Mouse (Mus musculus): ENCODE results near the gene Ccni. TPM values are rescaled to one million over a fixed set of nuclear protein-coding genes. Genes with fewer than 3 reads are reported as not detected.

Ccni gene
- total and polyA plus RNA-seq, 2 experiments from 2014 or later, result 116 to 269 TPM

GRCm38 (mm10) chr5:93180252-93180651, 26.0 kb downstream of the Ccni start:
- no peak overlapping the region for H3K27ac ChIP-seq
- no peaks in the 10 kb centered on the region for H3K27me3 ChIP-seq (ENCODE audit: insufficient read depth, low read length)
- no peak overlapping the region for H3K4me2 ChIP-seq (ENCODE audit: low read depth, low read length)
- H3K9me3 ChIP-seq (ENCODE audit: low read length), result no peaks in the 10 kb centered on the region
- peaks cover 22% of the 10 kb centered on the region; the same call in 1 of the 2 replicates for H3K36me3 ChIP-seq (ENCODE audit: insufficient read depth, low read length)
- TF ChIP-seq CTCF (IDR thresholded peaks at IDR 0.05; ENCODE audit: low read depth), result peak; percentile 66
- no peak overlapping the region for H3K9ac ChIP-seq (replicated peaks; ENCODE audit: low read length)
- ATAC-seq (peak; percentile 50), DNase-seq (ENCODE audit: low spot score) (peak; percentile 36)
- 71% methylated on average over 2 of the region's 2 CpGs for WGBS
- no peak overlapping the region for H3K4me3 ChIP-seq (ENCODE audit: low read length)
- H3K4me1 ChIP-seq (ENCODE audit: insufficient read depth, low read length), result no peaks in the 10 kb centered on the region

GRCm38 (mm10) chr5:93178616-93179015, 27.7 kb downstream of the Ccni start:
- Histone ChIP-seq H3K9ac (replicated peaks; ENCODE audit: low read length) (no peak overlapping the region), H3K27ac (no peak overlapping the region), H3K4me1 (ENCODE audit: insufficient read depth, low read length) (no peaks in the 10 kb centered on the region), H3K9me3 (ENCODE audit: low read length) (no peaks in the 10 kb centered on the region), H3K4me2 (ENCODE audit: low read depth, low read length) (no peak overlapping the region), H3K4me3 (ENCODE audit: low read length) (no peak overlapping the region), H3K36me3 (ENCODE audit: insufficient read depth, low read length) (peaks cover 14% of the 10 kb centered on the region; the same call in 1 of the 2 replicates), H3K27me3 (ENCODE audit: insufficient read depth, low read length) (no peaks in the 10 kb centered on the region)
- TF ChIP-seq CTCF (IDR thresholded peaks at IDR 0.05; ENCODE audit: low read depth), result no peak
- DNase-seq (ENCODE audit: low spot score) (no peak), ATAC-seq (no peak)
- WGBS, result 86% methylated on average over 6 of the region's 6 CpGs

GRCm38 (mm10) chr5:93174675-93175074, 31.6 kb downstream of the Ccni start:
- 91% methylated on average over 6 of the region's 6 CpGs for WGBS
- Histone ChIP-seq H3K9me3 (ENCODE audit: low read length) (no peaks in the 10 kb centered on the region), H3K4me3 (ENCODE audit: low read length) (no peak overlapping the region), H3K27me3 (ENCODE audit: insufficient read depth, low read length) (no peaks in the 10 kb centered on the region), H3K4me2 (ENCODE audit: low read depth, low read length) (no peak overlapping the region), H3K4me1 (ENCODE audit: insufficient read depth, low read length) (no peaks in the 10 kb centered on the region), H3K27ac (no peak overlapping the region), H3K36me3 (ENCODE audit: insufficient read depth, low read length) (peaks cover 25% of the 10 kb centered on the region; the same call in 1 of the 2 replicates), H3K9ac (replicated peaks; ENCODE audit: low read length) (no peak overlapping the region)
- ATAC-seq (no peak), DNase-seq (ENCODE audit: low spot score) (no peak)
- TF ChIP-seq CTCF (IDR thresholded peaks at IDR 0.05; ENCODE audit: low read depth), result no peak

DNA sequence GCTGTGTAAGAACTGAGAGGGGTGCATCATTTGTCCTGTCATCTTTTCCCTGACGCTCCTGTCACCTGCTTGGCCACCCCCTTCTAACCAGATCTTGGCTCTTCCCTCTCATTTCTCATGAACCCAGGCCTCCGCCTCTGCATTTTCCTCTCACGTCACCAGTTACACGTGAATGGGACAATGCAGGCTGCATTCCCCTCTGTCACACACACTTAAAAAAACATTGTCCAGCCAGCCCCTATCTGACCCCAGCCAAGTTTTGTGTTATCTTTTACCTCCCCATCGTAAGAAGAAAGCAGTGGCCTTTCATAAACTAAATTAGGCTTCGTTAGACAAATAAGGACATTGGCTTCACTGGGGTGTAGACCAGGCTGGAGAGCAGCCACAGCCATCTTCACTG, 33.8 kb downstream of the Ccni start:
- Histone ChIP-seq H3K36me3 (ENCODE audit: insufficient read depth, low read length) (peaks cover 30% of the 10 kb centered on the region; the same call in 1 of the 2 replicates), H3K9ac (replicated peaks; ENCODE audit: low read length) (no peak overlapping the region), H3K4me2 (ENCODE audit: low read depth, low read length) (no peak overlapping the region), H3K9me3 (ENCODE audit: low read length) (no peaks in the 10 kb centered on the region), H3K27ac (no peak overlapping the region), H3K27me3 (ENCODE audit: insufficient read depth, low read length) (no peaks in the 10 kb centered on the region), H3K4me1 (ENCODE audit: insufficient read depth, low read length) (no peaks in the 10 kb centered on the region), H3K4me3 (ENCODE audit: low read length) (no peak overlapping the region)
- WGBS, result 86% methylated on average over 6 of the region's 6 CpGs
- no peak for TF ChIP-seq CTCF (IDR thresholded peaks at IDR 0.05; ENCODE audit: low read depth)
- DNase-seq (ENCODE audit: low spot score) (no peak), ATAC-seq (no peak)

GRCm38 (mm10) chr5:93171420-93171819, 34.9 kb downstream of the Ccni start:
- WGBS, result 97% methylated on average over 15 of the region's 15 CpGs
- no peak for DNase-seq (ENCODE audit: low spot score)
- no peaks in the 10 kb centered on the region for H3K9me3 ChIP-seq (ENCODE audit: low read length)
- no peaks in the 10 kb centered on the region for H3K27me3 ChIP-seq (ENCODE audit: insufficient read depth, low read length)
- H3K36me3 ChIP-seq (ENCODE audit: insufficient read depth, low read length), result peaks cover 32% of the 10 kb centered on the region; the same call in 1 of the 2 replicates
- no peak overlapping the region for H3K4me3 ChIP-seq (ENCODE audit: low read length)
- no peaks in the 10 kb centered on the region for H3K4me1 ChIP-seq (ENCODE audit: insufficient read depth, low read length)
- no peak for ATAC-seq
- H3K4me2 ChIP-seq (ENCODE audit: low read depth, low read length), result no peak overlapping the region
- no peak overlapping the region for H3K9ac ChIP-seq (replicated peaks; ENCODE audit: low read length)
- no peak overlapping the region for H3K27ac ChIP-seq
- no peak for TF ChIP-seq CTCF (IDR thresholded peaks at IDR 0.05; ENCODE audit: low read depth)

GRCm38 (mm10) chr5:93168654-93169053, 37.6 kb downstream of the Ccni start:
- Histone ChIP-seq H3K9ac (replicated peaks; ENCODE audit: low read length) (no peak overlapping the region), H3K9me3 (ENCODE audit: low read length) (no peaks in the 10 kb centered on the region), H3K27ac (no peak overlapping the region), H3K4me2 (ENCODE audit: low read depth, low read length) (no peak overlapping the region), H3K36me3 (ENCODE audit: insufficient read depth, low read length) (peaks cover 48% of the 10 kb centered on the region), H3K4me1 (ENCODE audit: insufficient read depth, low read length) (no peaks in the 10 kb centered on the region), H3K4me3 (ENCODE audit: low read length) (no peak overlapping the region), H3K27me3 (ENCODE audit: insufficient read depth, low read length) (no peaks in the 10 kb centered on the region)
- DNase-seq (ENCODE audit: low spot score) (no peak), ATAC-seq (no peak)
- no peak for TF ChIP-seq CTCF (IDR thresholded peaks at IDR 0.05; ENCODE audit: low read depth)
- 88% methylated on average over 6 of the region's 6 CpGs for WGBS

DNA sequence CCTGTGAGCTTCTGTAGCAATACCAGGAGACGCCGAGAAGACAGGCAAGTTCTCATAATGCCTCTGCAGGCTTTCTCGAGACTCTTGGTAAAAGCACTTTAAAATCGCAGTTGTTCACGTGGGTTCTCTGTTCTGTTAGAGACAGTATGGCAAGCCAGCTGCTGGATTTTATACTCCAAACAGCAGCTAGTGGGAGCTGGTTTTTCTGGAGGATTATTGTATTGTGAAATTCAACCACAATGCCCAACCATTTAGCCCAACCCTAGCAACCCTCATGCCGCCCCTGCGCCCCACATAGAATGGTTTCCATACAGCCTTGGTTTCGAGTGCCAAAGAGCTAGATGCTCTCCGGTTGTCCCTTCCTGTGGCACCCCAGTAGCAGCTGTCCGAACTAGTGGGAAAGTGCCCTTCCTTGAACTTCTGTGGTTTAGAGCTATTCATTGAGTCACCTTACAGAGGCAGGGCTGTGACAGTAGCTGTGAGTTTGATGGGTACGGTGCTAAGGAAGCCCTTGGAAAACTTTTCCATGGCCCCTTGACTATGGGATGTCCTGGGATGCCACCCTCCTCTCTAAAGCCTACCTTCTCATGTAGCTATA, 38.3 kb downstream of the Ccni start:
- Histone ChIP-seq H3K27me3 (ENCODE audit: insufficient read depth, low read length) (no peaks in the 10 kb centered on the region), H3K4me2 (ENCODE audit: low read depth, low read length) (no peak overlapping the region), H3K27ac (no peak overlapping the region), H3K9ac (replicated peaks; ENCODE audit: low read length) (no peak overlapping the region), H3K4me1 (ENCODE audit: insufficient read depth, low read length) (no peaks in the 10 kb centered on the region), H3K4me3 (ENCODE audit: low read length) (no peak overlapping the region), H3K36me3 (ENCODE audit: insufficient read depth, low read length) (peaks cover 48% of the 10 kb centered on the region), H3K9me3 (ENCODE audit: low read length) (no peaks in the 10 kb centered on the region)
- no peak for DNase-seq (ENCODE audit: low spot score)
- WGBS, result 87% methylated on average over 11 of the region's 11 CpGs
- no peak for TF ChIP-seq CTCF (IDR thresholded peaks at IDR 0.05; ENCODE audit: low read depth)
- no peak for ATAC-seq

All from hindbrain, postnatal 0 days (tissue).